Mouse (Mus musculus) neutrophil, adult 5-6 weeks (primary cell): ENCODE data around the gene Uchl5. TPM values are rescaled to one million over a fixed set of nuclear protein-coding genes. Genes with fewer than 3 reads are reported as not detected.
A peak's percentile ranks its signal among the peaks of the same experiment; 100 is the strongest.

Source experiments
- ATAC-seq: fragments of 151-379, 151-347 bp; 2 replicates; pipeline ENCODE4 v1.8.0; 2017; ENCODE audit warnings: mild to moderate bottlenecking, moderate TSS enrichment; ENCODE audit not compliant: insufficient number of reproducible peaks, poor library complexity, low FRiP score, severe bottlenecking; ENCODE audit errors: extremely low read depth
- total RNA-seq: library from RNA; stranded (forward); fragments of 200-1000 nt; gene quantifications from 2 replicates; pipeline ENCODE4 v1.2.3, GENCODE M21; 2017

Uchl5 gene
- total RNA-seq, 1 experiment from 2014 or later, result 75.3 TPM

DNA sequence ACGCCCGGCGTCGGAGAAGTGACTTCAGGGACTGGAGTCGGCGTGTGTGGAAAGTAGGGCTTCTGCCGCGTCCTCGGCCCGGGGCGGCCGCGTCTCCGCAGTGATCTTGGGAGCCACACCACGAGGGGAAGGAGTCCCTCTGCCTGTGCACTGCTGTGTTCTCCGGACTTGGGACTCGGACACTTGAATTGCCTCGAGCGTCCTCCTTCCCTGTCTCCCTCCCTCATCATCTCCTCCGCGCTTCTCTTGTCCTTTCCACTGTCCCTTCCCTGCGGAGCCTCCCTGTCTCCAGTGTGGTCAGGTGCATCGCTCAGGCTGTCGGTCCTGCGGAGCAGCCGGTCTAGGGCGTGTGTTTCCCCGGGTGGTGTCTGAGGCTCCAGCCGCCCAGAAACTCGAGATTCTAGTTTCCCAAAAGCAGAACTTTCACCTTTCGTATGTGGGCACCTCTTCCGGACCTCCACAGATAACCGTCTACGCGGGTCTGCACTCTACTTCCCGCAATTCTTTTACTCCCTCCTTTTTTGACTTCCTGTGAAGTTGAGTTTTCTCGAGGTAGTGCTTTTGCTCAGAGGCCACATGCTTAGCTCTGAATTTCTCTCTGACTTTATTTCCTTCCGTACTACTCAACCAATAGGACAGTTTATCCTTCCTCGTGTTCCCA lies 616 bp downstream of the Uchl5 start:
- ATAC-seq, result peak; percentile 7; the same call in 1 of the 2 replicates

DNA sequence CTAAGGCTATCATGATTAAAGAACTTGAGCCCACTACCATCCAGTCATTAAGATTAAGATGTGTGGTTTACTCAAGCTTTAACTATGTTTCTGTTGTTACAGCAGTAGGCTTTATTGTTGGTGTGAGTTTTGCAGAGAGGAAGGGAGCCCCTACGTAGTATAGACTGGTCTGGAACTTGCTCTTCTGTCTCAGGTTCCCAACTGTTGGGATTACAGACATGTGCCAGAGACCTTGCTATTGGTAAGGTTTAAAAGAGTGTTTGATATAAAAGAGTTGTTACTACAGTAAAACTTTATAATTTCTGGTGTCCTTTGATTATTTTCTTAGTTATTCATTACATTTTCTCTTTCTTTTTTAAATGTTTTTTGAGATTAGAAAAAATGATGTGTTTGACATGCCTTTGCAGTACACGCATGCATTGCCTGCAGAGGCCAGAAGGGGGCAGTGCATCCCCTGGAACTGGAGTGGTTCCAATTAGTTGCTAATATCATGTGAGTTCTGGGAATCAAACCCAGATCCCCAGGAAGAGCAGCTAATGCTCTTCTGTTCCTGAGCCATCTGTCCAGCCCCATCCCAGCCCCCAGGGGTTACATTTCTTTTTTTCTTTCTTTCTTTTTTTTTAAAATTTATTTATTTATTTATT lies 11.6 kb downstream of the Uchl5 start:
- peak; percentile 91 for ATAC-seq

DNA sequence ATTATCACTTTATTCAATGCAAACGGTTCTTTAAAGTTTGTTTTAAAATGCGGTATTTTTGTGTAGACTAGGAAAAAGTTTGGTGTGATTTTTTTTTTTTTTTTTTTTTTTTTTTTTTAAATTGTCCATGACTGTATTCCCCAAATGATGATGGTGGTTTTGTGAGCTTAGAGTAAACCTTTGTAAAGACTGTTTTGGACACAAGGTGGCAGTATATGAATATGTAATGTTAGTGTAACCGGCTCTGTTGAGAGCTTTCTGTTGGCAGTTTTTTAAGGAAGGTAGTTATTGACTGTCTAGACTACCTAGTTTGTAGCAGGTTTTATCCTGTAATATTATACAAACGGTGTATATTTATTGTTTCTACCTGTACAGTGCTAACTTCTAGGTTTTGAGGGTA lies 26.5 kb downstream of the Uchl5 start:
- ATAC-seq, result peak; percentile 100

DNA sequence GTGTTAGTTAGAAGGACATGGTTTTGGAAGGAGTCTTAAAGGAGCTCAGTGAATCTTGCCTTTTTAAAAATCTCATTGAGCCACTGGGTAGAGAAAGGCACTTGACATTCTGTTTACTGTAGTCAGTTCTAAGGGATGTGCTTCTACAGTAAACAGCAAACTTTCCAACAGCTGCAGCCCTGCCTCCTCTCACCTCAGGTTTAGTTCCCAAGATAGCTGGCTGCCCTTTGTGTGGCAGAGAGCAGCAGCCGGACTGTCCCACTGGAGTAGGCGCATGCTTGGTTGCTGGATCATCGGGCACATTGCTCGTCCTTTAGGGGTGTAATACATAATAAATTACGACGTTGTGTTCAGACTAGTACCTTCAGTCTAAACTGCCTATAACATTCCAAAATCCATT lies 32.0 kb downstream of the Uchl5 start:
- ATAC-seq, result no peak

DNA sequence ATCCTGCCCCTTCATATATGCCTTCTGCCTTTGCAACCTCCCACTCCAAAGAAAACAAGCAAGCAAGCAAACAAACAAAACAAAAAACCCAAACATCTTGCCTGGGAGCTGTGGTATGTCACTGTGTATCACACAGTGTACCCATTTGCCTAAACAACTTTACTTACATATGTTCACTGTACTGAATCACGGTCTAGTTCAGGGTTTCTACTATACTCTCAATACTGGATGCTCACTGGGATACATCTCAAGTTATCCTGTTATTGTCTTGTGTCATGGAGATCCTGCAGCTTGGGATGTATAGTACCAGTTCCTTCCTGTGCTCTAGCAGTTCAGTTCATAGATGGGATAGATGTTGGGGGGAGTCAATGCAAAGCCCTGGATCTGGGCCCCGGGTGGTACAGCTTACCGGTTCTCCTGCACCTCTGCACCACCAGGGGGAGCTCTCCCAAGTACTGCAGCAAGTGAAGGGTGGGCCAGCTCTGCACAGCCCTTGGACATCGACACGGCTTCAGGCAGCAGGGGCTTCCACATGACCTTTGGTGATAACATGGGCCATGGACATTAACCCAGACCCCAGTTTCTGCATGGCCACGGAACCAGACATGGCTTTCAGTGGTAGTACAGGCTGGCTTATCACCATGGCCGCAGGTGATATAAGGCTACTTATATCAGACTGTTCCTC lies 36.7 kb downstream of the Uchl5 start:
- ATAC-seq, result peak; percentile 98

DNA sequence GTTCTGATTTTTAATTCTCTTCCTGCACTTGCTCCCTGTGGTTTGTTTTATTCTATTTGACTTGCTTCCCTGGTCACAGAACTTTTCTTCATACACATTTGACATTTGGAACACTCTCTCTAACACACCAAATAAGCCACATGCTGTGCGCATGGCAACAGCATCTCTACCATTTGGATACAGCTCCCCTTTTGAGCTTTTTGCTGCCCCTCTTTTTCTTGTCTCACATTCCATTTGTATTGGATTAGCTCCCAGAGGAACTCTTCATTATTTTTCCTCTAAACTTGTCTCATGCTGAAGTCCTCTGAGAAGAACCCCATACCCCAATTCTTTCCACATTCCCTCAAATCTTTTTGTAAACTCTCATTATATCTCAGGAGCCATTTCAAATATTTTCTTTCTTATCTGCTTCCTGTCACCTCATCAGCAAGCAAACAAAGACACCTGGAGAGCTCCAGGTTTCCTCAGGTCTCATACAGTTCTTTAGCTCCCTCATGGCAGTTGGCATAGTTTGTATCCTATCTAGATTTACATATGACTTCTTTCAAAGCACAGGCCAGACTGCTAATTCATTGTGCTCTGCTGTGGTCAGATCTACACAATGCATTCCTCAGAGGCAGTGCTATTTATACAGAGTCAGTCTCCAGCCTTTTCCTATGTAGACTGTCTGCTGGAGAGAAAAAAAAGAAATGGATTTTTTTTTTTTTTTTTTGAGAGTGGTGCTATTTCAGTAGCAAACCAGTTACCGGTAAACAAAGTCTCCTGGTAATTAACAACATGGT lies 43.2 kb downstream of the Uchl5 start:
- no peak for ATAC-seq

DNA sequence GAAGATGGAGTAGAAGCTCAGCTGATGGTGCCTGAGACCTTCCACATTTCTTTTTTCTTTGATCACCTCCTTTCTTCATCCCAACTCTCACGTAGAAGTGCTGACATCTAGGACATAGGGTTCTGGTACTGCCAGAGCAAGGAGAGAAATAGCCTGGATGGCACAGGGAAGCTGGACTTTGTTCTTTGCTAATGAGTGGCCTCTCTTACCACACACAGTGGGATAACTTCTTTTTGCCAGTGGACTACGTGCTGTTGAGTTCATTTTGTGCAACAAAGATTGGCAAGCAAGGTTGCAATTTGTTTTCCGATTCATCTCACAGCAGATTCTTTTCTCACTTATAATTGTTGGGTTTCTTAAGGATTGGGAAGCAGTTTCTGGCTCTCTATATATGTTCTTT lies 45.6 kb downstream of the Uchl5 start:
- ATAC-seq, result no peak

DNA sequence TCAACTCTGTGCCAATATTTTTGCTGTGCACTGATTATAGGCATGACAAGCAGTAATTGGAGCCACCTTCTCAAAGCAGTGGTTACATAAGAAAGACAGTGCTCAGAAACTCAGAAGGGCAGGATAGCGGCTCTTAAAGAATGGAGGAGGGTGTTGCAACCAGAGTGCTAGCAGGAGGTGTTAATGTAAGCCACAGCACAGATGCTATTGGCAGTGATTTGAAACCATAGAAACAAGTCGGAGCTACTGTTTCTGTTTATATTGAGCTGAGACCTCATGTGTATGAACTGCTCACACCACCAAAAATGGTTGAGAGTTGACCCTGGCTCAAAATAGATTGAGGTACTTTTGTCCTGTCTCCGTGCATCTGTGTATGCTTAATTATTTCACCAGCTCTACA lies 53.6 kb downstream of the Uchl5 start:
- ATAC-seq, result no peak

DNA sequence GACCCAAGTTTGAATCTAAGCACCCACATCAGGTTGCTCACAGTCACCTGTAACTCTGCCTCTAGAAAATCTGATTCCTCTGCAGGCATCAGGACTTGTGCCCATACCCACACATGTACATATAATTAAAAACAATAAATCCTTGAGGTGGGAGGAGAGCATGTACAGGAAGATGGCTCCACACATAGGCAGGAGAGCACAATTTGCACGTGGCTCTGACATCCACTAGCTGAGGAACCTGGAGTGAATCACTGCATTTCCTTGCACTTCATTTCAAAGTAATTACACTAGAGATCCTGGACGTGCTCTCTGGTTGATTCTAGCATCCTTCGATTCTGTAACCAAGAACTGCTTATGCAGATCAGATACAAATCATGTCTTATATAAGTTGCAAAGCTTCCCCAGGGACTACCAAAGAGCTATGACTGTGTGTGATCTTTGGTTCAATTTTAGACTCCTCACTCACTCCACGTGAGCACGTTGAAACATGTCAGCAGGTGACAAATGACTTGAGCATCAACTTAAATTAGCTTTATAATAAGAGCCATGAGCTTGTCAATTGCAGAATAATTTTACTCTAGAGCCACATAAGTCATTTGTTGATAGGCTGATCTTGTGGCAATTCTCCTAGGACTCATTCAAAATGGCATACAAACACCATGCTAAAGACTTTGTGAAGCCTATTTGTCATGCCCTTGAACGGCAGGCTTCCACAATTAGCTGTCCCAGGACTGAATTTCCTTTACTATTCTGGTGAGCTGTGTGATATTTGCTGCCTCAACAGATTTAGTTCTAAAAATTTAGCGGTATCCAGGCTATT lies 59.5 kb downstream of the Uchl5 start:
- no peak for ATAC-seq

DNA sequence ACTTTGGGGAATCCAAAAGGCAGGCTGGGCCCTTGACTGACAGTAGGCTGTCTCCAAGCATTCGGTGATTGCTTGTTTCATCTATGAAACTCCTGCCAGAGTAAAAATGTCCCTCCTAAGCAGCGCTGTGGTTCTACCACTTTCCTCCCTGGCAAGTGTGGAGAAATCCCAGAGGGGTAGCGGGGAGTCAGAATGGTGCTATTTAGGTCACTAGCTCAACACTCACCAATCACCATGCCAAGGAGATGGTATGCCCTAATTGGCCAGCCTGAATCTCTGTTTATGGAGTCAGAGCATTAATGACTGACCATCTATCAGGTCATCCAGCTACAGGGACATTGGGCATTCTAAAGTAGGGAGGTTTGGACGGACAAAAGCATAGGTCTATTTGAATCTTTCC lies 60.6 kb downstream of the Uchl5 start:
- no peak for ATAC-seq

DNA sequence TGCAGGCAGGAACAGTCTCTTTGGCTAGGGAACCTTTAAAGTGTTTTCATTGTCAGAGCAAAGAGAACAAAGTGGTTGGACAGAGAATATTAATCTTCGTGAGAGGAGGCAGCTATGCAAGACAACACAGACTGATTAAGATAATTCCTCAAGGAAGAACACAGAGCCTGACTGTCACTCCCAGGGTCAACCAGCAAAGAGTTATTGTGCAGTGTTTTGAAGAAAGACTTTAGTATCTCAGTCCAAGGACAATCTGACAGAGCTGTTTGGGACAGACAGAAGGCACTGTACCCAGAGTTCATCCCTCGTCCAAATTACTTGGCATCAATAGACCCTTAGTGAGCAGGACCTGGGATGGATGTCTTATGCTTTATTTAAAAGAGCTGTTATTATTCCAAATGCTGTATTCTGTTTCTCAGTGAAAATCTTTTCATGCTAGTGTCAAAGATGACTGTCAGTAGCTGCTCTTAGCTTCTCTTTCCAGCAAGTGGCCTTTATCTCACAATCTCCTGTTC lies 61.9 kb downstream of the Uchl5 start:
- ATAC-seq, result no peak

DNA sequence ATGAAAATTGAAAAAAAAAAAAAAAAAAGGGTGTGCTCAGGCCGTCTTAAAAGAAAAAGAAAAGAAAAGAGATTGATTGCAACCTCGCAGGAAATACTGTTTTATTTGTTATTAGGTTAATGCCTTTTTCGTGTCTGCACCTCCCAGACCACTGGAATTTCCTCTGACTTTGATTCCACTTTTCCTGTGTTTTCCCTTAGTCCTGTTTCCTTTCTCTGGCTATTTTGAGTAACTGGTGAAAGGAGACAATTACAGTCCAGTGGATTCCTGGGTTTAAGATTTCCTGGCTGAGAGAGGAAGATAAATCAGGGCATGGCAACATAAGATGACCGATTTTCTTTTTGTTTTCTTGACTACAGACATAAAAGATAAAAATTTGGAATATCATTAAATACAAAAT lies 75.3 kb downstream of the Uchl5 start:
- ATAC-seq, result no peak

DNA sequence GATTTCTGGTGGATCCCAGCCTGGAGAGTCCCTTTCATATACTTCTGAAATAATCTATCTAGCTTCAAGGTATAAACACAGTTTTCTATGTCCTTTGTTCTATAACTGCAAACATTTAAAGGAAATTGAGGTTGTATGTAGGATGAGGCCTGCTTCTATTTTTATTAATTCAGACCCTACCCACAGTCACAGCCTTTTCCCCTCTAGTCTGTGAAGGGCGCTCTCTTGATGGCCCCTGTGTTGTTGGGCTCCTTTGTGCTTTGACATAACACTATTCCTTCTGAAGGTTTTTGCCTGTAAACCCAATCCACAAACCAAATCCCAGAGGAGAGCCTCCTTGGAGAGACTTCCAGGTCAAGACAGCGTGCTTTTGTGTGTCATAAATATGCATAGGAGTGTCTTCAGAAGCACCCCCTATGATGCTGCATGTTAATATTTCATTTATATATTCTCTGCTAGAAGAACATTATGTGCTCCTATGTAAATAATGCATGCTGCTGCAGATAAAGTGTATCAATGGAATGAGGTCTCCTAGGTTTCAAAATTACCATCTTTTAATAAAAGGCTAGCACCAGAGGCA lies 75.8 kb downstream of the Uchl5 start:
- ATAC-seq, result no peak

DNA sequence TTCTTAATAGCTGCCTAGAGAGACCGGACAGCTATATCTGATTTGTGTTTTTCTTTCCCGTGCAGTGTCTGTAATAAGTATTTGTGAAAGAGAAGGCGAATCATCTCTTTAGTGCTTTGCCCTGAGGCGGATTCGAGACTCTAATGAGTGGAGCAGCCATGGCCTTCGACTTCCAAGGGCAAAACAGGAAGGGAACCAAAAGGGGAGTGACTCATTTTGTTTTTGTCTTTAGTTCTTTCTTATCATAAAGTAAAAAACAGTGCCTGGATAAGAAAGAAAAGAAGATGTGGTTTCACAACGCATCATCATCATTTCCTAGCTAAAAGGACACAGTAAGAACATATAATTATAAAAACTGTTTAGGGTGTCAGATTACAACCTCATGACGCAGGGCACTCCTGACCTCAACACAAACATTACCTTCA lies 76.6 kb downstream of the Uchl5 start:
- ATAC-seq, result no peak

DNA sequence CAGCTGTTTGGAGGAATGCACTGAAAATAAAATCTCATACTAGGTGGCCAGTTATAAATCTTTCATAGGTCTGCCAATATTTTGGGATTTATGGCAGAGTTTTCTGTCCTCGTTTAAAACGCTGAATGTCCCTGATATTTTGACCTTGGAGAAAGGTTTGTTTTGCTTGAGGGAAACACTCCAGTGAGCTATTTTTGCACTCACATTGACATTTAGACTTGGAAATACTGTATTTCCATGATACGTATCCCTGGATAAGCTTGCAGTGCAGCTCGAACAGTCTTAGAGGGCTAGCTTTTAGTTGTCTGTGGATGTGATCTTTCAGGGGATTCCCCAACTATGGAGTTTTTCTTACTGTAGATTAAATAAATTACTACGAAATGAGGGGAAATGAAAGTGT lies 78.6 kb downstream of the Uchl5 start:
- ATAC-seq, result no peak
